Mouse (Mus musculus): ENCODE data around the gene Vcp.

Gene Vcp

DNA sequence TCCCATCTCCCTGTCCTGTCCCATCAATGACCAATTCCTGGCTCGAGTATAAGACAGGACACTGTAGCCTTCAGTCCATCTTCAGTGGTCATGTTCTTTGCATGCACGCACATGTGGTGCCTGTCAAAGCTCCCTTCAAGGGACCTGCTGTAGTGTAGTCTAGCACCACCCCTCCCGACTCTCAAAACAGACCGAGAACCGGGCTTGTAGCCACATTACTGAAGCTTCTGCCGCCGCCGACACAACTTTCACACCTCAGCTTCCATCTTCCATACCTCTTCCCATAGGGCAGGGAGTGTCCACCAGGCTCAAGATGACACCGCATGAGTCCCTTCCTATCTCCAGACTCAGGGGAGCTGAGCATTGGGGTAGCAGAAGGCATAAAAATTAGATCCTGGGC lies 56.1 kb downstream of the Vcp start:
- no peak for DNase-seq

DNA sequence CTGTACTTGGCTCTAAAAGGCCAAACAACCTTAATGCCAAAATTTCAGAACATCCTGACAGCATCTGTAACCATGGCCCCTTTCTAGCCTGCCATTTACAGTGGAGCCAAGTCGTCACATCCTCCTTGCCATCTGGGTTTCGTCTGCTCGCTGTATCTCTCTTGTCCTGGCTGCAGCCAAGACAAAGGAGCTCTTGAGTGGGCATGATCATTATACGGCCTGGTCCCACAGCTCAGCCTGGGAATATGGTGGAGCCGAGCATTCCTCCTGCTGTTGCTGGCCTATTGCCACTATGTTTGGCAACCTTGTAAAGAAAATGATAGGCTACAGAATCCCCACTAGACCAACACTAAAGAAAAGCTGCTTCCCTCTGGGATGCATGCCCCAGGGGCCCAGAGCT lies 57.0 kb downstream of the Vcp start:
- peak; percentile 36 to 38 for DNase-seq

DNA sequence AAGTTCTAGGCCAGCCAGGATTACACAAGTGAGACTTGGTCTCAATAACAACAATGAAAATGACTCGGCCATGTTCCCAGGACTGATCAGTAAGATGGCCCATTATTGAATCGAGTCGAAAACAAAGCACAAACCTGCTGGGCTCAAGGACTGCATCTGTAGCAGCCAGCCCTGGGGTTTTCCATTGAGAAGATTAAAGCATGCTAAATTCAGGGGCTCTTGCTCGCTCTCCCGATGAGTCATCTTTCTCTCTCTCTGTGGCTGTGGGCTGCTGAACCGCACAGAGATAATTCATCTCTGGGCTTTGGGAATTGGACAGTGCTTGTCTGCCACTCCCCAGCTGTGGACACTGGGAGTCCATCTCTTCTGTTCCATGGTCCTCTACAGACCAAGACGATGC lies 58.9 kb downstream of the Vcp start:
- no peak for DNase-seq

DNA sequence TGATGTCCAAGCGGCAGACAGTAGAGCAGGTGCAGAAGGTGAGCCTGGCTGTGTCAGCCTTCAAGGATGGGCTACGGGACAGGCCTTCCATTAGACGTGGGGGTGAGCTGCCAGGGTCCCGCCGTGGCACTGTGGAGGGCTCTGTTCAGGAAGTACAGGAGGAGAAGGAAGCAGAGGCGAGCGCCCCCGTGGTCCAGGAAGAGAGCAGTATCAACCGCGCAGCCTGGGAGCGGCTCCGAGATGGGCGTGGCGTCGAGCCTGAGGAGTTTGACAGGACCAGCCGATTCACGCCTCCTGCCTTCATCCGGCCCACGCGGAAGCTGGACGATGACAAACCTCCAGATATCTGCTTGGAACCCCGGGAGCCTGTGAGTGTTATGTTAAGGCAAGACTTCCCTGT lies 66.7 kb downstream of the Vcp start:
- peak; percentile 54 to 76 for DNase-seq

DNA sequence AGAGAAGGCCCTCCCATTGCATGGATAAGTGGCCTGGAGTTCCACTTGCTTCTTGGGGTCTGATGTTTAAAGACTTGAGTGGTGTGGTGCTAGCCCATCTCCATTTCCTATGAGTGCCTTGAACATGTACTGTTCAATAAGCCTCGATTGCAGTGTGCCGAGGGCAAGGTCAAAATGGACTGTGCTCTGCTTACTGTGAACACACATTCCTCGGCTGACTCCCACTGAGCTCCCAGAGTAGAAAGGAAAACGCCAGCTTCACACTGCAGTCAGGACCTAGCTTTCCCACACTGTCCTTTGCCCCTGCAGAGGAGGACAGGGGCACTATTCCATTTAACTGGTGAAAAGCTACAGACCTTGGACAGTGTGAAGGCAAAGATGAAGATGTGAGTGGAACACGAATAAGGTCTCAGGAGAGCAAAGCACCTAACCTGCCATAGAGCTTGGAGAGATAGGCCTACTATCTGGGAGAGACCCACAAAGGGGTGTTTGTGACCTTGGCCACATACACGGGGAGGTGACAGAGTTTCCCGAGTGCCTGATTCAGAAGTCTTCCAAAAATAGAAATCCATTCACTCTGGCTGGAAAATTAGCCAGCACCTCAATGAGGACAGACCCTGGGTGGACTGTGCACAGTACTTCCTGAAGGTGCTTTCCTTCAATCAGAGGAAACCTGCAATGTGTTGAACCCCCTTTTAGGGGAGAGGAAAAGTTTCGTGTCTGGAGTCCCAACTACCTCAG lies 67.9 kb downstream of the Vcp start:
- no peak for DNase-seq
